Mouse (Mus musculus): ENCODE data around the gene Rpusd1.

Rpusd1 gene

DNA sequence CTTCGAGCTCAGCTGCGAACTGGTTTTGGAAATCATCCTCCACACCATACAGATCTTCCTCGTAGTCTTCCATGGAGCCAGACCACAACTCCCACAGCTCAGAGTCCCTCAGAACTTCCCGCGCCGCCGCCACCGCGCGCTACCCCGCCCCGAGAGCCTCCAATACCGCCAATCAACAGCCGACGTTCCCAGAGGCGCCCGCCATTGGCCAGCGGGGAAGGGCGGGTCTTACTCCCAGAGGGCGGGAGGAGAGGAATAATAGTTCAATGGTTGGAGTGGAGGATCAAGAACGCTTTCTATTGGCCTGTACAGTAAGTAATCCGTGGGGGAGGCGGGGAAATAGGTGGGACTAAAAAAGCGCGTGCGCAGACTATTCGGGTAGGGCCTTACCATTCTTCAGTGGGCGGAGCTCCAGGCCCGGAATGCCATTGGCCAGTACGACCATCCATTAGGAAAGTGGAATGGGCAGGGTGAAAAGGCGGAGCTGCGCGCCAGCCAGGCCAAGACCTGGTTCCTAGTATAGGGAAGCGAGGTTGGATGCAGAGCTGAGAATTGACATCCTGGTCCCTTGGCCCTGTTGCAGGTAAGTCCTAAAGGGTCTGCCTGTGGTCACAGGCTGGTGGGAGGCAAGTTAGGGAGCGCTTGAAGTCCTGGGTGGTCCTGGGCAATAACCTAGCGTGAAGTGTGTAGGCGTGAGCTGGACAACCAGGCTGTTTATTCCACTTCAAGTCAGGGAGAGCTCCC is at the start of gene Rpusd1, which contains the start of gene Chtf18:
Gene Rpusd1, plus strand, starts transcription at position 406 of the 744 bp plus-strand sequence.
Gene Chtf18, minus strand, starts transcription at position 155 of the 744 bp plus-strand sequence.
- DNase-seq (ENCODE audit: extremely low spot score, low spot score): peak; percentile 95

- no peak for DNase-seq (ENCODE audit: extremely low spot score, low spot score)
Observed at GRCm38 (mm10) chr17:25677969-25678368, 49.5 kb upstream of the Rpusd1 start.

GRCm38 (mm10) chr17:25679818-25680217 is 47.7 kb upstream of the Rpusd1 start:
- no peak for DNase-seq (ENCODE audit: extremely low spot score, low spot score)

GRCm38 (mm10) chr17:25681636-25682035 is 45.8 kb upstream of the Rpusd1 start:
- no peak for DNase-seq (ENCODE audit: extremely low spot score, low spot score)

GRCm38 (mm10) chr17:25686323-25686722 is 41.1 kb upstream of the Rpusd1 start:
- DNase-seq (ENCODE audit: extremely low spot score, low spot score): peak; percentile 41

DNA sequence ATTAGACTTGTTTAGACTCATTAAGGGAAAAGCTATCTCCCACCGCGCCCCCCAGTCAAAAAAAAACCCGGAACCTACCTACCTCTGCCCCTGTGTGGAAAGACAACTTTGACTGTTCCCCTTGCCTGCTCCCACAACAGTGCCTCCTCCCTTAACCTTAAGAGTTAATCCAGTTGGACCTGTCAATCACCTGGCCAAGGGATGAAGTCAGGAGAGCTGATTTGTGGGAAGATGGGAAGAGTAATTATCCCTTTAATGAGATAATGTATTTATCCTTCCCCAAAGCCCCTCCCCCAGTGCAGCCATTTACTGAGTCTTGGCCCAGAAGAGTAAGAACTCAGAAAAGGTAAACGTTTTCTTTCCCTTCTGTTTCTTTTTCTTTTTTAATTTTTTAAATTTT is 38.5 kb upstream of the Rpusd1 start:
- DNase-seq (ENCODE audit: extremely low spot score, low spot score): no peak

GRCm38 (mm10) chr17:25696263-25696662 is 31.2 kb upstream of the Rpusd1 start:
- no peak for DNase-seq (ENCODE audit: extremely low spot score, low spot score)

- peak; percentile 83 for DNase-seq (ENCODE audit: extremely low spot score, low spot score)
Observed at GRCm38 (mm10) chr17:25698446-25698845, 29.0 kb upstream of the Rpusd1 start.

- no peak for DNase-seq (ENCODE audit: extremely low spot score, low spot score)
Observed at GRCm38 (mm10) chr17:25700863-25701496, 26.5 kb upstream of the Rpusd1 start.

- no peak for DNase-seq (ENCODE audit: extremely low spot score, low spot score)
Observed at GRCm38 (mm10) chr17:25709994-25710393, 17.5 kb upstream of the Rpusd1 start.

- no peak for DNase-seq (ENCODE audit: extremely low spot score, low spot score)
Observed at GRCm38 (mm10) chr17:25711136-25711535, 16.3 kb upstream of the Rpusd1 start.

DNA sequence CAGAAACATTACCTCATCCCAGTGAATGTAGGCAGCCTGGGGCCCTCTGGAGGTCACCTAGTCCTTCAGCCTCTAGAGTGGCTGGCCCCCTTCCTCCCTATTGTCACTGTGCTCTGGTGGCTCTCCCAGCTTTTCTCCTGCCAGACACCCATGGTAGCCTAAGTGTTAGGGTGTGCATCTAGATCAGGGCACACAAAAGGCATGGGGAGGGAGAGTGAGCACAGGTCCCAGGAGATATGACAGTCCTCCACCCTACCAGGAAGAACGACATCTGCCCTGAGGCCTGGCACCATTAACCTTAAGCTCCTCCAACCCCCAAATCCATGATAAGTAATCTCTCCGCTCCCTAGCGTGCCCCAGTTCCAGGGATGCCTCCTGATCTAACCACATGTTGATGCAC is 11.8 kb upstream of the Rpusd1 start:
- DNase-seq (ENCODE audit: extremely low spot score, low spot score): no peak

DNA sequence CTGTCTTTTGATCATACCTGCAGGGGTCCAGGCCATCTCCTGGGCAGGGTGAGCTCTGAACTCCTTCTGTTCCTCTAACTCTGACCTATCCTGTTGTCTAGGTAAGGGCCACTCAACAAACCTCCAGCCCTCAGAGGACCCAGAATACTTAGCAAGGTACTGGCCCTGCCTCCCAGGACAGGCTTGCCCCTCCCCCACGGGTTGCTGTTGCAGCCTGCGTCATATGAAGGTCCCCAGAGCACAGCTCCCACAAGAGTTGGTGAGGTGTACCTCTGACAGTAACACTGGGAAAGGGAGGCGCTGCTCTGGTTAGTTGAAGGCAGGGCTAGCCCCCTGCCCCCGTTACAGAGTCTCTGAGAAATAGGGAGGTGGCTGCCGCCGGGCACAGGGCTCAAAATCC is 11.3 kb upstream of the Rpusd1 start:
- peak; percentile 30 for DNase-seq (ENCODE audit: extremely low spot score, low spot score)

DNA sequence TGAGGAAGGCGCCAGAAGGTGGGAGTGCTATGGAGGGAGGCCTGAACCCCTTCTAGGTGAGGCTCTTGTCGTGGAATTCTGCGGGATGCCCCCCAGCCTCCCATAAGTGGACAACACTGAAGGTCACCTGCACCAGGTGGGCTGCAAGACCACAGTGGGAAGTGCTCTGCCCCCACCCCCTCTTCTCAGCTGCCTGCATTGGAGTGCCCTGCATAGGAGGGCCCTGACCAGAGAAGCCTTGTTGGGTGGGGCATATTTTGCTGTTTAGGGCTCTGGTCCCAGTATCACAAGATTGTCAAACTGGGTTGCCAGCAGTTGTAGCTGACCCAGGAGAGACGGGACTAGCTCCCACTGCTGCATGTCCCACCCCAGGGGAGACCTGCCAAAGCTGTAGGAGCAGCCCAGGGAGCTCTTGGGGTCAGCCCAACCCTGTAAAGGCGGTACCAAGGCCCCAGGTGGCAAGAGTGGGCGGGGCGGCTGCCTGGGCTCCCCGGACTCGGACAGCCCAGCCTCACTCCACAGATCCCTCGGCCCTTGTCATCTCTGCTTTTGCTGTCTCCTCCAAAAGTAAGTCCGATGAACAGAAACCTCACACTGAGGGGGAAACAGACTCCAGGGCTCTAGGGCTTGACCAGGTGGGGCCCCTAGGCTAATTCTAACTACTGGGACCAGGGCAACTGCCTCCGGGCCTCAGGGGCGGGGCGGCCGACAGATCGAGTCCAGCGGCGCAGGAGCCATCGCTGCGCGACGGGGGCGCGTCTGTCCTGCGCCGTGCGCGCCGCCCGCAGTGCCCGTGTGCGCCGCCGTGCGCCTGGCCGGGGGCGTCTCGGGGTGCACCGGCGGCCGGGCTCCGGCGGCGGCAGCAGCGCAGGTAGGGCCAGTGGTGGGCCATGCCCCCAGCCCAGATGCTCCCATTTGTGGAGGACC is 10.5 kb upstream of the Rpusd1 start, which contains the start of gene Gng13:
Gene Gng13, plus strand, starts transcription at position 461 of the 927 bp plus-strand sequence.
- peak; percentile 44 for DNase-seq (ENCODE audit: extremely low spot score, low spot score)

DNA sequence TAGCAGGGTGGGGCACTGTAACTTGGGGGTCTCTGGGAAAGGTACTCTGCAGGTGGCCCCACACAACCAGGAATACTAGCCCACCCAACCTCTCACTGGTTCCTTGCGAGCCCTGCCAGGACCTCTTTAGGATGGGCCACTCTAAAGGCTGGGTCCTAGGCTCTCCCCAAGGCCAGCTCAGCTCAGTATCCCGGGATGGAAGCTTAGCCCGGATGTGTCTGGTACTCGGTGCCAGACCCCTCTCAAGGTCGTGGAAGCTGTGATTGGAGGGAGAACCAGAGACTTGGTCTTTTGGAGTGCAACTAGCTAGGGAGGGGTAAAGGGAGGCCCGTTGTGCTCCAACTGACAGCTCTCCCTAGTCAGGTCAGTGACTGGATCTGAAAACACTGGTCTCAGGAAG is 9.8 kb upstream of the Rpusd1 start:
- DNase-seq (ENCODE audit: extremely low spot score, low spot score): no peak

GRCm38 (mm10) chr17:25721476-25721875 is 6.0 kb upstream of the Rpusd1 start:
- no peak for DNase-seq (ENCODE audit: extremely low spot score, low spot score)

DNA sequence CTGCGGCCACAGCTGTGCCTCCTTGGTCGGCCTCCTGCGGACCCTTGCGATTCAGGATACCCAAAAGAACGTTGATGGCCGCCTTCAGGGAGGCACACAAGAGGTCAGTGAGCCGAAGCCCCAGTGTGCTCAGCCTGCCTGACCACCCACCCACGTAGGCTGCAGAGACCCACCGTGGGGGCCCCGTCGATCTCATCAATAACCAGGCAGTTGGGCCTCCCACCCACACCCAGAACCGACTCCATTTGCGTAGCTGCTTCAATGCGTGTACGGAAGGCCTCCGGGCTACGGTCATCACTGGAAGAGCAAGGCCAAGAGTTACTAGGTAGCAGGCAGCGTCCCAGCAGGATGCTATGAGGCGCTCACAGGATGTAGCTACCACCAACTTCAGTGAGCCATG is 4.0 kb upstream of the Rpusd1 start:
- no peak for DNase-seq (ENCODE audit: extremely low spot score, low spot score)

DNA sequence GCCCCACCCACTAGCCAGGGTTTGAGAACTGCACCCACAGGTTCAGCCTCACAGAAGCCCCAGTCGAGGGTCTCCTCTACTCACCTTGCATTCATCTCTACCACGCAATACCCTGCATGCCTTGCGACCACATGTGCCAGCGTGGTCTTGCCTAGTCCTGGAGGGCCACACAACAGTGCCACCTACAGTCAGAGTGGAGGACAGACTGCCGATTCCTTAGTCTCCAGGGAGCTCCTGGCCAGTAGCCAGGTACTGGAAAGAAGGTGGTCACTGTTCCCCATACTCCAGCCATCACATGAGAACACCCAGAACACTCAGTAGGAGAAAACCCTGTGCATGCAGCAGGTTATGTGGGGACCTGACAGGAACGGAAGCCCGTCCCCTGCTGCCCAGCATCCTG is 3.6 kb upstream of the Rpusd1 start:
- no peak for DNase-seq (ENCODE audit: extremely low spot score, low spot score)

DNA sequence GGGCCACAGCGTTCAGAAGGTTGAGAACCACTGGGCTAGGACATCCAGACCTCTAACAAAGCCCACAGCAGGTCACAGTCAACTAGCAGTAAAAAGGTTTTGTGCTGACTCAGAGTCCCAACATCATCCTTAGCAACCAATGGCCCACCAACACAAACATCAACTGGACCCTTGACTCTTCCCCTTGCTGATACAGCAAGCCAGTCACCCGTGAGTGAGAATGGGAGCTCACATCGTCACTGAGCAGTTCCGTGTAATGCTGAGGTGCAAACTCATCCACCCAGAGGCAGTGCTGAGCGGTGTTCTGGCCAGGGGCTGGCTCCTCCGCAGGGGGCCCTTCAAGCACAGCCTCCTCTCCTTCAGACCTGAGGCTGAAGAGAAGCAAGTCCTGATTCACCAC is 2.2 kb upstream of the Rpusd1 start:
- no peak for DNase-seq (ENCODE audit: extremely low spot score, low spot score)

DNA sequence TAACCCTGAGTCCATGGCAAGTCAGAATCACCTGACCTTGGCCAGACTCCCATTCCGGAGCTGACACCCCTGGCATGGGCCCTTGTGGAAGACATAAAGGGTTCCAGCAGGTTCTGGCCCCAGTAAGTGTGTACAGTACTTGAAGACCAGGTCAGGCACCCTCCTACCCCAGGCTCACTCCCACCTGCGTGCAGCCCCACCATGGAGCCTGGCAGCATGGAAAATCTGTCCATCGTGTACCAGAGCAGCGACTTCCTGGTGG is 470 bp downstream of the Rpusd1 start:
- DNase-seq (ENCODE audit: extremely low spot score, low spot score): no peak

- peak; percentile 90 for DNase-seq (ENCODE audit: extremely low spot score, low spot score)
Observed at GRCm38 (mm10) chr17:25732082-25732481, 4.6 kb downstream of the Rpusd1 start.

DNA sequence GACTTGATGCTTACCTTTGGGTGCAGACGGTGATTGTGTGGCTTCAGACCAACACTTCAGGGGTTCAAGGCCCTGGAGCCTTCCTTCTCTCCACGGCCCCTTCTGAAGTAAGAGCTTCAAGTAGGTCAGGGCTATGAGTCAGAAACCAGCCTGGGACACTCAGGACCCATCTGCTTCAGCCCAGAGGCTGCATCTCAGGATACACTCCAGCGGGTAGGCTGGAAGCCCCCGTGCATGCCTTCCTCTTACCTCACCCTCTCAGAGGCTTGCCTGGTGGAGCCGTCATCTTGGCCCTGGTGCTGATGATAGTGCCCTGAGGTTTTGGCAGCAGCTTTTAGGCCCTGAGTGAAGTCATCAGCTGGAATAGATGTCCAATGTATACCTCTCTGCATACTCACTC is 7.8 kb downstream of the Rpusd1 start:
- DNase-seq (ENCODE audit: extremely low spot score, low spot score): no peak

Measured in neural tube, embryonic 10.5 days (tissue).